Mouse (Mus musculus): ENCODE measurements around the gene Ccdc136.

- no peak for TF ChIP-seq TBP (IDR thresholded peaks at IDR 0.05; ENCODE audit: low read depth, low read length)
- TF ChIP-seq NELFE (IDR thresholded peaks at IDR 0.05; ENCODE audit: low read depth, low read length) = no peak
Observed at GRCm38 (mm10) chr6:29431473-29431872, 35.4 kb downstream of the Ccdc136 start.
